17 mouse cellular contexts compared by ENCODE assay signal in genomic region chr10:43083288-43084086, GRCm38 (mm10).
A peak's percentile ranks its signal among the peaks of the same experiment; 100 is the strongest.
DNase-seq lines count a peak whose midpoint lies in the region; ATAC-seq and TF ChIP-seq lines count a peak whose summit lies in the region.
"Had no signal": no experiment of that assay in that cellular context is flagged by ENCODE, and none has a peak within 500 bp of the region (broad histone marks: within the 10 kb centered on the region; RNA-seq: fewer than 3 reads in every experiment).

No protein-coding gene starts in this region.

- H3K27ac ChIP-seq in embryonic facial prominence, embryonic 14.5 days (replicated peaks; ENCODE audit: low read depth, low read length) = no peak overlapping the region
- H3K27ac ChIP-seq in embryonic facial prominence, embryonic 10.5 days (replicated peaks) = no peak overlapping the region; the same call in 1 of the 2 replicates
- peak overlapping the region; percentile 57 for H3K27ac ChIP-seq in hindbrain, embryonic 10.5 days
- H3K27ac ChIP-seq in midbrain, embryonic 10.5 days (replicated peaks) = peak overlapping the region; percentile 57
- H3K27ac ChIP-seq in neural tube, embryonic 13.5 days (replicated peaks) = peak overlapping the region; percentile 75
- H3K27ac ChIP-seq in intestine, postnatal 0 days (ENCODE audit: low read depth, low read length) = no peak overlapping the region
- H3K27ac ChIP-seq: heart, embryonic 10.5 days; kidney, postnatal 0 days had no signal

- H3K36me3 ChIP-seq in embryonic facial prominence, embryonic 14.5 days (ENCODE audit: control insufficient read depth, insufficient read depth, low read length) = peaks cover 6% of the 10 kb centered on the region; the same call in 1 of the 2 replicates
- peaks cover 18% of the 10 kb centered on the region for H3K36me3 ChIP-seq in embryonic facial prominence, embryonic 10.5 days (replicated peaks)
- H3K36me3 ChIP-seq in hindbrain, embryonic 10.5 days = peaks cover 14% of the 10 kb centered on the region; the same call in 1 of the 2 replicates
- H3K36me3 ChIP-seq in midbrain, embryonic 10.5 days = 0 out of 2 replicates have a peak, but pooled peaks cover 11% of the 10 kb centered on the region
- H3K36me3 ChIP-seq in neural tube, embryonic 13.5 days = 0 out of 2 replicates have a peak, but pooled peaks cover under 1% of the 10 kb centered on the region
- no peaks in the 10 kb centered on the region for H3K36me3 ChIP-seq in intestine, postnatal 0 days (ENCODE audit: control insufficient read depth, insufficient read depth)

- H3K9me3 ChIP-seq in embryonic facial prominence, embryonic 14.5 days (ENCODE audit: control insufficient read depth, low read length) = no peaks in the 10 kb centered on the region
- no peaks in the 10 kb centered on the region for H3K9me3 ChIP-seq in embryonic facial prominence, embryonic 10.5 days
- no peaks in the 10 kb centered on the region; the same call in 1 of the 2 replicates for H3K9me3 ChIP-seq in hindbrain, embryonic 10.5 days
- no peaks in the 10 kb centered on the region for H3K9me3 ChIP-seq in midbrain, embryonic 10.5 days (replicated peaks)
- H3K9me3 ChIP-seq in neural tube, embryonic 13.5 days = no peaks in the 10 kb centered on the region
- no peaks in the 10 kb centered on the region for H3K9me3 ChIP-seq in intestine, postnatal 0 days (ENCODE audit: control insufficient read depth)
- H3K9me3 ChIP-seq: heart, embryonic 10.5 days had no signal

- H3K27me3 ChIP-seq in embryonic facial prominence, embryonic 14.5 days (replicated peaks; ENCODE audit: control insufficient read depth, insufficient read depth, low read length) = no peaks in the 10 kb centered on the region
- no peaks in the 10 kb centered on the region for H3K27me3 ChIP-seq in embryonic facial prominence, embryonic 10.5 days (replicated peaks; ENCODE audit: low read depth, poor library complexity, severe bottlenecking)
- no peaks in the 10 kb centered on the region for H3K27me3 ChIP-seq in hindbrain, embryonic 10.5 days (ENCODE audit: insufficient read depth, poor library complexity, severe bottlenecking)
- no peaks in the 10 kb centered on the region for H3K27me3 ChIP-seq in midbrain, embryonic 10.5 days (ENCODE audit: low read depth, poor library complexity, severe bottlenecking)
- H3K27me3 ChIP-seq in neural tube, embryonic 13.5 days = no peaks in the 10 kb centered on the region
- no peaks in the 10 kb centered on the region for H3K27me3 ChIP-seq in intestine, postnatal 0 days (replicated peaks; ENCODE audit: control insufficient read depth, insufficient read depth, low read length)

- 75% methylated on average over 8 of the region's 9 CpGs for WGBS in embryonic facial prominence, embryonic 14.5 days
- 82% methylated on average over 8 of the region's 9 CpGs for WGBS in embryonic facial prominence, embryonic 10.5 days
- WGBS in hindbrain, embryonic 10.5 days = 79% methylated on average over 8 of the region's 9 CpGs
- 75% methylated on average over 8 of the region's 9 CpGs for WGBS in midbrain, embryonic 10.5 days
- 29% methylated on average over 9 of the region's 9 CpGs for WGBS in neural tube, embryonic 13.5 days
- WGBS in intestine, postnatal 0 days = 64% methylated on average over 9 of the region's 9 CpGs

- H3K9ac ChIP-seq in embryonic facial prominence, embryonic 14.5 days (ENCODE audit: low read depth, low read length) = no peak overlapping the region
- H3K9ac ChIP-seq in neural tube, embryonic 13.5 days = peak overlapping the region; percentile 54
- no peak overlapping the region for H3K9ac ChIP-seq in intestine, postnatal 0 days (ENCODE audit: low read depth, low read length)
- H3K9ac ChIP-seq: lung, embryonic 14.5 days had no signal

- peak; percentile 22; the same call in 1 of the 2 replicates for ATAC-seq in embryonic facial prominence, embryonic 14.5 days (ENCODE audit: low read depth)
- peak; percentile 37; the same call in 1 of the 2 replicates for ATAC-seq in neural tube, embryonic 13.5 days (ENCODE audit: low read depth)
- no peak for ATAC-seq in intestine, postnatal 0 days

- H3K4me3 ChIP-seq in embryonic facial prominence, embryonic 14.5 days (ENCODE audit: low read depth, low read length) = no peak overlapping the region
- no peak overlapping the region for H3K4me3 ChIP-seq in embryonic facial prominence, embryonic 10.5 days
- no peak overlapping the region for H3K4me3 ChIP-seq in hindbrain, embryonic 10.5 days
- H3K4me3 ChIP-seq in midbrain, embryonic 10.5 days = no peak overlapping the region
- no peak overlapping the region for H3K4me3 ChIP-seq in neural tube, embryonic 13.5 days
- no peak overlapping the region for H3K4me3 ChIP-seq in intestine, postnatal 0 days (ENCODE audit: low read depth, low read length)
- H3K4me3 ChIP-seq: heart, embryonic 10.5 days had no signal

- DNase-seq in embryonic facial prominence, embryonic 14.5 days (ENCODE audit: low spot score) = no peak
- DNase-seq in embryonic facial prominence, embryonic 10.5 days (ENCODE audit: low spot score) = no peak
- no peak for DNase-seq in hindbrain, embryonic 10.5 days (ENCODE audit: low spot score)
- DNase-seq in midbrain, embryonic 10.5 days (ENCODE audit: low spot score) = no peak
- no peak for DNase-seq in kidney, postnatal 25 days
- no peak for DNase-seq in layer of hippocampus, postnatal 14 days (ENCODE audit: low spot score in 2 of 2)
- DNase-seq: adrenal gland, adult 2 months; cerebellum, postnatal 36 days; heart, postnatal 10 days; left cerebral cortex, postnatal 4 days; lung, embryonic 14.5 days; lung, postnatal 4 days; right cerebral cortex, adult 18-20 months had no signal

- H3K4me1 ChIP-seq in embryonic facial prominence, embryonic 14.5 days (ENCODE audit: control insufficient read depth, insufficient read depth, low read length) = no peaks in the 10 kb centered on the region
- H3K4me1 ChIP-seq in embryonic facial prominence, embryonic 10.5 days = peaks cover 7% of the 10 kb centered on the region
- peaks cover 25% of the 10 kb centered on the region for H3K4me1 ChIP-seq in hindbrain, embryonic 10.5 days (replicated peaks)
- peaks cover 16% of the 10 kb centered on the region for H3K4me1 ChIP-seq in midbrain, embryonic 10.5 days
- peaks cover 51% of the 10 kb centered on the region for H3K4me1 ChIP-seq in neural tube, embryonic 13.5 days (replicated peaks)
- no peaks in the 10 kb centered on the region for H3K4me1 ChIP-seq in intestine, postnatal 0 days (replicated peaks; ENCODE audit: control insufficient read depth, insufficient read depth, low read length)
- H3K4me1 ChIP-seq: heart, embryonic 10.5 days had no signal

- H3K4me2 ChIP-seq in embryonic facial prominence, embryonic 14.5 days (ENCODE audit: low read depth, low read length) = no peak overlapping the region
- H3K4me2 ChIP-seq in neural tube, embryonic 13.5 days = 0 out of 2 replicates have a peak overlapping the region, but pooled peaks have one; percentile 13
- no peak overlapping the region for H3K4me2 ChIP-seq in intestine, postnatal 0 days (replicated peaks; ENCODE audit: low read depth)
- H3K4me2 ChIP-seq: lung, embryonic 14.5 days had no signal

- no peak for TF ChIP-seq CTCF in intestine, postnatal 0 days (IDR thresholded peaks at IDR 0.05; ENCODE audit: low read depth)

Comparison
In these comparisons a context has a peak if more than half of its experiments do, and no peak if none do; other contexts are left out.
1. H3K27ac ChIP-seq: peak in hindbrain, embryonic 10.5 days (single experiment), midbrain, embryonic 10.5 days (single experiment) and neural tube, embryonic 13.5 days (single experiment); none in embryonic facial prominence, embryonic 14.5 days (single experiment), embryonic facial prominence, embryonic 10.5 days (single experiment) and intestine, postnatal 0 days (single experiment).